8 mouse cellular contexts compared by ENCODE assay signal in the genomic region with DNA sequence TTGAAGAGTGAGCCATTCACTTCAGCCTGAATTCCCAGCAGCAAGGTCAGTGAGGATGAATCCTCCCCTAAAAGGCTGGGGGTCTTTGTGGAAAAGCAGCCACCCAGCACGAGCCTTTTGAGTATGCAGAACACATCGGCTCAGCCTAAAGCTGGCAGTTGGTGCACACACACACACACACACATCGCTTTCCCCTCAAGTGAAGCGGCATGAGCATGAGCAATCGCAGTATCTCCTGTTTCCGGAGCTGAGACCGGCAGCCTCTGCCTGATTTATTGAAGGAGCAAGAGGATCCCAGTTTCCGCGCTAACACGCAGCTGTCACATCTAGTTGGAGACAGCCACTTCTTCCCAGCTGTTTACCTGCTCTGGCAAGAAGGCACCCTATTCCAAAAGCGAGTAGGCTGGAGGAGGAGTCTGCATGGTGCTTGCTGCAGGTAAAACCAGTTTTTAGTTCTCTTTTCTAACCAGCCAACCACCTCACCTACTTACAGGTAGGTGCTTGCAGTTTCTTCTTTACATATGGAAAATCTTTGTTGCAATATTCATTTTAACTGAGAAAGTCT.
DNase-seq lines count a peak whose midpoint lies in the region; ATAC-seq lines count a peak whose summit lies in the region.

No protein-coding gene starts in this region.

- no peaks in the 10 kb centered on the region for H3K27me3 ChIP-seq in heart, embryonic 15.5 days
- no peaks in the 10 kb centered on the region; the same call in 1 of the 2 replicates for H3K27me3 ChIP-seq in embryonic facial prominence, embryonic 10.5 days (replicated peaks; ENCODE audit: low read depth, poor library complexity, severe bottlenecking)
- H3K27me3 ChIP-seq in neural tube, embryonic 12.5 days (replicated peaks): no peaks in the 10 kb centered on the region

- H3K4me2 ChIP-seq in heart, embryonic 15.5 days: peak overlapping the region; percentile 22; the same call in 1 of the 2 replicates
- H3K4me2 ChIP-seq in neural tube, embryonic 12.5 days (replicated peaks): peak overlapping the region; percentile 50

- H3K36me3 ChIP-seq in heart, embryonic 15.5 days: no peaks in the 10 kb centered on the region
- H3K36me3 ChIP-seq in embryonic facial prominence, embryonic 10.5 days (replicated peaks): no peaks in the 10 kb centered on the region
- no peaks in the 10 kb centered on the region for H3K36me3 ChIP-seq in neural tube, embryonic 12.5 days

- no peak overlapping the region for H3K4me3 ChIP-seq in heart, embryonic 15.5 days
- peak overlapping the region; percentile 41 for H3K4me3 ChIP-seq in embryonic facial prominence, embryonic 10.5 days
- peak overlapping the region; percentile 24; the same call in 1 of the 2 replicates for H3K4me3 ChIP-seq in neural tube, embryonic 12.5 days

- no peak for ATAC-seq in heart, embryonic 15.5 days (replicated peaks; ENCODE audit: insufficient number of reproducible peaks, insufficient read depth, low FRiP score, low read depth)
- peak; percentile 90 for ATAC-seq in neural tube, embryonic 12.5 days (ENCODE audit: low FRiP score, low read depth)

- H3K9ac ChIP-seq in heart, embryonic 15.5 days: no peak overlapping the region
- H3K9ac ChIP-seq in neural tube, embryonic 12.5 days: no peak overlapping the region

- no peak overlapping the region for H3K27ac ChIP-seq in heart, embryonic 15.5 days
- H3K27ac ChIP-seq in embryonic facial prominence, embryonic 10.5 days (replicated peaks): no peak overlapping the region
- no peak overlapping the region for H3K27ac ChIP-seq in neural tube, embryonic 12.5 days

- no peaks in the 10 kb centered on the region for H3K4me1 ChIP-seq in heart, embryonic 15.5 days (replicated peaks)
- peaks cover 6% of the 10 kb centered on the region; the same call in 1 of the 2 replicates for H3K4me1 ChIP-seq in embryonic facial prominence, embryonic 10.5 days
- no peaks in the 10 kb centered on the region for H3K4me1 ChIP-seq in neural tube, embryonic 12.5 days

- 31% methylated on average over 11 of the region's 11 CpGs for WGBS in heart, embryonic 15.5 days
- 13% methylated on average over 11 of the region's 11 CpGs for WGBS in embryonic facial prominence, embryonic 10.5 days
- 10% methylated on average over 11 of the region's 11 CpGs for WGBS in neural tube, embryonic 12.5 days

- DNase-seq in heart, postnatal 36 days: no peak
- peak; percentile 21 for DNase-seq in embryonic facial prominence, embryonic 10.5 days (ENCODE audit: low spot score)
- DNase-seq in kidney, postnatal 14 days: peak; percentile 3
- DNase-seq in gastrocnemius, adult 18-20 months (ENCODE audit: low spot score): no peak
- no peak for DNase-seq in testis, postnatal 10 days (ENCODE audit: low spot score)
- no peak for DNase-seq in spleen, postnatal 14 days (ENCODE audit: low spot score in 2 of 2)

- no peaks in the 10 kb centered on the region for H3K9me3 ChIP-seq in heart, embryonic 15.5 days (replicated peaks)
- no peaks in the 10 kb centered on the region for H3K9me3 ChIP-seq in embryonic facial prominence, embryonic 10.5 days
- H3K9me3 ChIP-seq in neural tube, embryonic 12.5 days: no peaks in the 10 kb centered on the region

- intact Hi-C loops in heart, postnatal 36 days (cut with DNase I): no loop called here

Comparison
In these comparisons a context has a peak if more than half of its experiments do, and no peak if none do; other contexts are left out.
1. DNase-seq: peak in embryonic facial prominence, embryonic 10.5 days (single experiment) and kidney, postnatal 14 days (single experiment); none in heart, postnatal 36 days (0 of 2), gastrocnemius, adult 18-20 months (single experiment), testis, postnatal 10 days (single experiment) and spleen, postnatal 14 days (0 of 2).